Mouse (Mus musculus) megakaryocyte, adult 5-6 weeks (primary cell): ENCODE data around the gene Zdhhc8. TPM values are rescaled to one million over a fixed set of nuclear protein-coding genes. Genes with fewer than 3 reads are reported as not detected.
A peak's percentile ranks its signal among the peaks of the same experiment; 100 is the strongest.

Experiments used
- ATAC-seq: 2 replicates; pipeline ENCODE4 v1.8.0; 2016; ENCODE audit warnings: mild to moderate bottlenecking, inconsistent platforms; ENCODE audit not compliant: poor library complexity, severe bottlenecking
- total RNA-seq, 2 experiments: library from RNA; stranded (forward) in 1 of 2; stranded (reverse) in 1 of 2; fragments of 153-499, 151-499 nt in 1 of 2; fragments of 221-1000, 200-1000 nt in 1 of 2; gene quantifications; 2 replicates each; pipeline versions ENCODE4 v1.2.3 to v1.2.4; 2015 to 2017

Zdhhc8 gene
- total RNA-seq, 2 experiments from 2014 or later = 4.0 to 5.1 TPM

- no peak for ATAC-seq
These were observed 3.5 kb downstream of the Zdhhc8 start for GRCm38 (mm10) chr16:18231451-18231850.

- ATAC-seq = no peak
These were observed 3.9 kb downstream of the Zdhhc8 start for GRCm38 (mm10) chr16:18231047-18231446.

- ATAC-seq = no peak
These were observed 4.3 kb downstream of the Zdhhc8 start for GRCm38 (mm10) chr16:18230617-18231016.

GRCm38 (mm10) chr16:18229622-18230021 is 5.3 kb downstream of the Zdhhc8 start:
- ATAC-seq = no peak

GRCm38 (mm10) chr16:18228856-18229255 is 6.1 kb downstream of the Zdhhc8 start:
- ATAC-seq = no peak

GRCm38 (mm10) chr16:18227897-18228422 is 7.0 kb downstream of the Zdhhc8 start:
- no peak for ATAC-seq

GRCm38 (mm10) chr16:18227187-18227586 is 7.7 kb downstream of the Zdhhc8 start:
- no peak for ATAC-seq

- ATAC-seq = no peak
These were observed 12.7 kb downstream of the Zdhhc8 start for GRCm38 (mm10) chr16:18222188-18222587.

- no peak for ATAC-seq
These were observed 13.4 kb downstream of the Zdhhc8 start for GRCm38 (mm10) chr16:18221543-18221898.

- no peak for ATAC-seq
These were observed 13.9 kb downstream of the Zdhhc8 start for GRCm38 (mm10) chr16:18220856-18221542.

- ATAC-seq = peak; percentile 49; the same call in 1 of the 2 replicates
These were observed 14.9 kb downstream of the Zdhhc8 start for GRCm38 (mm10) chr16:18220001-18220400.

GRCm38 (mm10) chr16:18218580-18218996 is 16.3 kb downstream of the Zdhhc8 start:
- no peak for ATAC-seq

- no peak for ATAC-seq
These were observed 17.4 kb downstream of the Zdhhc8 start, which contains the start of gene Ccdc188 for GRCm38 (mm10) chr16:18217579-18217978. Ccdc188 (plus strand) TSS chr16:18217879.

- ATAC-seq = no peak
These were observed 20.1 kb downstream of the Zdhhc8 start for GRCm38 (mm10) chr16:18214858-18215257.

- ATAC-seq = no peak
These were observed 21.2 kb downstream of the Zdhhc8 start for GRCm38 (mm10) chr16:18213689-18214088.

GRCm38 (mm10) chr16:18211417-18212171 is 23.3 kb downstream of the Zdhhc8 start:
- peak; percentile 79 for ATAC-seq

- ATAC-seq = peak; percentile 77
These were observed 24.1 kb downstream of the Zdhhc8 start for GRCm38 (mm10) chr16:18210701-18211416.

GRCm38 (mm10) chr16:18203430-18204091 is 31.4 kb downstream of the Zdhhc8 start:
- ATAC-seq = no peak

- ATAC-seq = peak; percentile 57
These were observed 32.9 kb downstream of the Zdhhc8 start for GRCm38 (mm10) chr16:18202061-18202460.

GRCm38 (mm10) chr16:18201620-18202019 is 33.3 kb downstream of the Zdhhc8 start:
- no peak for ATAC-seq

GRCm38 (mm10) chr16:18200062-18200461 is 34.9 kb downstream of the Zdhhc8 start:
- no peak for ATAC-seq
